Mouse (Mus musculus): Measurements from ENCODE around the gene Gsk3a.

The Gsk3a gene

DNA sequence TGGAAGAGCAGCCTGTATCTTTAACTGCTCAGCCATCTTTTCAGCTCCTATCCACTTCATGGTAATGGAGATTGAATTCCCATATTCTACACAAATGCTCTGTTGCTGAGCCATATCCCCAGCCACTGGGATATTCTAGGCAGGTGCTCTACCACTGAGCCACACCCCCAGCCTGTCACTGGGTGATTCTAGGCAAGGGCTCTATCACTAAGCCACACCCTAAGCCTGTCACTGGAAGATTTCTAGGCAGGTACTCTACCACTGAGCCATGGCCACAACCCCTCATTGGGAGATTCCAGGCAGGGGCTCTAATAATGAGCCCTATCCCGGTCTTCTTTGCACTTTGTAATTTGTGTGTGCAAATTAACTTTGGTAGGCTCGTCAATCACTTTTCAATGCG lies 42.5 kb downstream of the Gsk3a start:
- no peak for DNase-seq (ENCODE audit: extremely low spot score, low read depth, low spot score)

DNA sequence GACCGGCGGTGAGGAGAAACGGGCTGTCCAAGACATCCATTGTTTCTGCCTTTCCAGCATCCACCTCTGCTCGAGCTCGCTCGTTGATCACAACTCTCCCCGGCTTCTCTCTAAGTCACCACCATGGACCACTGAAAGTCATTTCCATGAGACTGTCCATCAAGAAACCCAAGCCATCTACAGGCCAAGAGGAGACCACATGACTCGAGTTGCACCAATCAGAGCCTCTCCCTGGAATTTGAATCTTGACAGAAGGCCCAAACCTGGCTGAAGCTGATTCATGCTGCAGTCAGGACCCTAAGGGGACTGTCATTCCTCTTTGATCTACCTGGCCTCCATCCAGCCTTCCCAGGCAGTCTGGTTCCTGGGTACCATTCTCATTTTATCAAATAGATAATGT lies 45.5 kb downstream of the Gsk3a start:
- DNase-seq (ENCODE audit: extremely low spot score, low read depth, low spot score): no peak

DNA sequence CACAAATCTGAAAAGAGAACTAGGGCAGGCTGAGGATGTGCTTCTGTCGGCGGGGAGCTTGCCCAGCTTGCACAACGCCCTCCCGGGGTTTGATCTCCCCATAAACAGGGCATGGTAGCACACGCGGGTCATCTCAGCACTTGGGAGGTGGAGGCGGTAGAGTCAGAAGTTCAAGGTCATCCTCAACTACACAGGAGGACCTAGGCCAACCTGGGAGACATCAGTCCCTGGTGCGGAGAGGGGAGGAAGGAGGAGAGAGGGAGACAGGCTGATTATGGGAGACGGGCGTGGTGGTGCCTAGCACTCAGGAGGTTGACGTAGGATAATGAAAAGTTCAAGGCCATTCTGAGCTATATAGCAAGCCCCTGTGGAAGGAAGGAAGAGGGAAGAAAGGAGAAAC lies 46.8 kb downstream of the Gsk3a start:
- DNase-seq (ENCODE audit: extremely low spot score, low read depth, low spot score): no peak

DNA sequence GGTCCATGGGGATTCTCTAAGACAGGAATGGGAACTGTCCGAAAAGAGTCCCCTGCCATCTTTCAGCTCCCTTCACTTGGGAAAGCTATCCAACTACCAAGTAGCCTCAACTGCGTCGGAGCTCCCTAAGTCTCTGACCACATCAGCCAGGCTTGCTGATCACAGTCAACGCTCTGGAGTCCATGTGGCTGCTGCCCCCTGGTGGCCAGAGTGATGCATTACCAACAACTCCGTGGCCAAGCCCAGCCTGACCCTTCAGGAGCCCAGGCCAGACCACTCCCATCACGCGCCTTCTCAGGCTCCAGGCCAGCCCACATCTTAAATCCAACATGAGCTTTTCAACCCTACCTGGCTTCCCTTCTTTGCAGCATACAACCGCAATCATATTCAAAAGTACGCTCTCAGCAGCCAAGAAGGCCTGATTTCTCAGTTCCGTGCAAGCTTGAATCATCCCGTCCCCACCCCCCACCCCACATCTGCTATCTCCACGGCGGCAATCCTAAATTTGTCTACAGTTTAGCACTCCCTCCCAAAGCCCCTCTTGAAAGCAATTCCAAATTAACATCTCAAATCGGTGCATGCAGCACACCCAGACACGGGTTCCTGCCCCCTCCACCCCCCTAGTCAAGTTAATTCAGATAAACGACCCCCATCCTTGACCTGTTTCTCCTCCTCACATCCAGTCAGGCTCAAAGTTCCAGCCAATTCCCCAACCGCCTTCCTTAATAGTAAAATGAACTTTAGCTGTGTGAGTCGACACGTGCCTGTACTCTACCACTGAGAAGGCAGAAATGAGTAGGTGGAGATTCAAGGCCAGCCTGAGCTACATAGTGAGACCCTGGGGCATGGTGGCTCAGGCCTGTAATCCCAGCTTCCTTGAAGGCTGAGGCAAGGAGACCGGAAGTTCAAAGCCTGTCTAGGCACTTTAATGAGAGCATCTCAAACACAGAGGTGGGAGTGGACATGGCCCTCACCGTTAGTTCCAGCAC lies 49.7 kb downstream of the Gsk3a start:
- DNase-seq (ENCODE audit: extremely low spot score, low read depth, low spot score): peak; percentile 75

DNA sequence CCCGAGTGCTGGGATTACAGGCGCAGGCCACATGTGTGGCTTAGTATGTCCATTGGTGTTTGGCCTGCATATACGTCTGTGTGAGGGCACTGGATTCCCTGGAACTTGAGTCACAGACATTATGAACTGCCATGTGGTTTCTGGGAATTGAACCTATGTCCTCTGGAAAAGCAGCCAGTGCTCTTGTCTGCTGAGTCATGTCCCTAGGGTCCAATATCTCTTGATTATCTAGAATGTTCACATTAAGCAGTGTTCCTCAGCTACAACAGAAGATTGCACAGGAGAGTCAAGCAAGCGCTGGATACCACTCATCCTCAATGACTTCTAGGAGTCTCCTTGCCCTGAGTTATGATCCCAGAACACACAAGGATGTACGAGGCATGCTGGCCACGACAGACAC lies 53.6 kb downstream of the Gsk3a start:
- no peak for DNase-seq (ENCODE audit: extremely low spot score, low read depth, low spot score)

DNA sequence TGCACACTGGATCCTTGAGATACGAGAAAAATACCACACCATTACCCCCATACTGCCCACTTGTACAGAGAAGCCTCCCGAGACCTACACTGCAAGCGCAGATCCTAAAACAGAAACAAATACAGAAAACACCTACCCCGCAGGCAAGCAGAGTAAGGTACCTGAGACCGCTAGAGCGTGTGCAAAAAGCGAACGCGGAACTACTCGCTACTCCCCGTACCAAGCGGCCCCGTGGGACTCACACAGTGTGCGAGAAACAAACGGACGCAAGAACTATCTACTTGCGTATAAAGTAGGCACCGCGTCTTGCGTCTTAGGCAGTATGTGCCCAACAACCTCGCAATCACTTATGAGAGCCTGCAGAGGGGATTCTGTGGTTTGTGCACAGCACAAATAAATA lies 55.8 kb downstream of the Gsk3a start:
- DNase-seq (ENCODE audit: extremely low spot score, low read depth, low spot score): no peak

DNA sequence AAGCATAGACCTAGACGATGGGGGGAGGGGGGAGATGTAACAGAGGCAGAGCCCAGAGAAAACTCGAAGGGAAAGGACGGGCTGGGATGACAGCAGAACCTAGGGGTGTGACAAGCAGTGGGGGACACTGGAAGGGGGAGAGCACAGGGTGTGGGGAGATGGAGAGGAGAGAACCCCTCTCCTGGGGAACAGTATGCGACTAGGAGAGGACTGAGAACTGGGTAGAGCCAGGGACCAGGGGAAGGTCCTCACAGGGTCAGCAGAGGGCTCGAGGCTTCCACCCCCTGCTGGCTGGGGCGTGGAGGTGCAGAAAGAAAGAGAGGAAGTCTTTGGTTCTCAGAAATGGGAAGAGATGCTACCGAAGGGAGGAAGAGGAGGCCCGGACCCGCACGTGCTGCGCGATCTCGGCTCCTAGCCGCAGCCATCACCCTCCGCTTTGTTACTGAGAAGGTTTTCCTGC lies 56.3 kb downstream of the Gsk3a start:
- no peak for DNase-seq (ENCODE audit: extremely low spot score, low read depth, low spot score)

DNA sequence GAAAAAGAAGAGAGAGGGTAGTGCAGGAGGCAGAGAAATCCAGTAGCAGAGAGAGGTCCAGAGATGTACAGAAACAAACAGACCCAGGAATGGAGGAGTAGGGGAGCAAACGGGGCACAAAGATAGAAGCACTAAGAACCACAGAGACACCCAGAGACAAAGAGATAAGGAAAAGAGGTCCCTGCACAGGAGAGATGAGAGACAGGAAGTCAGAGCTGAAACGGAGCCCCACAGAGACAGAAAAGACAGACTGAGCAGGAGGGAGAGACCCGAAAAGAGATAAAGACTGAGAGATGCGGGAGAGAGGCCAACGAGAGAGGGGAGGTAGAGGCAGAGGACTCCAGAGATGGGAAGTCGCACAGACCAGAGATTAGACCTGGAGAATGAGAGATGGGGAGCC lies 57.1 kb downstream of the Gsk3a start:
- DNase-seq (ENCODE audit: extremely low spot score, low read depth, low spot score): no peak

DNA sequence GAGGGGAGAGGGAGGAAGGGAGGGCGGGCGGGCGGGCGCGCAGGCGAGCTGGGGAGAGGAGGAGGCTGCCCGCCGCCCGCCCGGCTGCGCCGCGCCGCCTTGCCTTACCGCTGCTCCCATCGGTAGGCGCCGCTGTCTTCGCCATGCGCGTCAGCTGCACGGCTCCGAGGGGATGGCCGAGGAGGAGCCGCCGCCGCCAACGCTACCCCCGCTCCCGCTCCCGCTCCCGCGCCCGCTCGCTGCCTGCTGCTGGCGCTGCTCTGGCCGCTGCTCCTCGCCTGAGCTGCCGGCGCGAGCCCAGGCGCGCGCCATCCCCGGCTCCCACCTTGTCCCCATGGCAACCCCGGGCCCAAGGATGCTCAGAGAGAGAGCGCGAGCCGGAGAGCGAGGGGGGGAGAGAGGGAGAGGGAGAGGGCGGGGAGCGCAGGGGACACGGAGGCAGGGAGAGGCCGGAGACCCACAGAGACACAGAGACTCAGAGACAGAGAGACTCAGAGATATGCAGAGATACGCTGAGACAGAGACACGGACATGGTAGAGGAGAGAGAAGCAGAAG lies 58.0 kb downstream of the Gsk3a start, which contains the start of gene Pou2f2:
TSS of gene Pou2f2 (minus strand) at position 121 of the 556 bp plus-strand sequence.
- no peak for DNase-seq (ENCODE audit: extremely low spot score, low read depth, low spot score)

DNA sequence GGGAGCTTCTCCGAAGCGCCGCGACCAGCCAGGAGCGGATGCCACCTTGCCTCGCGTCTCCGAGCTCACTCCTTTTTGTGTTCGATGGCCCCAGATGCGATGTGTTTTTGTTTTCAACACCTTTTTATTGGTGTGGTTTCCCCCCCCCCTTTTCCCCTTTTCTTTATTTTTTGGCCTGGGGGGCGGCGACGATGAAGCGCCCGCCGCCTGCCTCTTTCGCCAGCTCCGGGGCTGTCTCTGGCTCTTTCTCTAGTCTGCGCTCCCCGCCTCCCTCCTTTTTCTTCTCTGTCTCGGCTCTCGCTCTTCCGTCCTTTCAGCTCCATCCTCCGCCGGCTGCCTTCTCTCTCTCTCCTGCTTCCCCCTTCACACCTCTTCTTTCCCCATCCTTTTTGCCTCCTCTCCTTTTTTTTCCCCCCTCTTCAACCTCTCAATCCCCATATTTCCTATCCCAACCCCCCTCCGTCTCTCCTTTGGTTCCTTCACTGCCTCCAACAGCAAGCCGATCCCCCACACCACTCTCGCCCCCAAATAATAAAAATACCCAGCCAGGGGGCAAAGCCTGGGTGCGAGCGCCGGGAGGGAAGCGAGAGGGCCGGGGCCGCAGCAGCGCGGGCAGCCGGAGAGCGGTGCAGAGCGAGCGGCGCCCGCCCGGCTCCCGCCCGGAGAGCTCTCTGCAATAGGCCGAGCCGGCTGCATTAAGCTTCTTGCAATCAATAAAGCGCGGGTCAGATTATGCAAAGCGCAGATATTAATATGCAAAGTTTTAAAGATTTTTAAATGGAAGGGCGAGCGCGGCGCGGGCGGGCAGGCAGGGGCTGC lies 58.7 kb downstream of the Gsk3a start:
- no peak for DNase-seq (ENCODE audit: extremely low spot score, low read depth, low spot score)

DNA sequence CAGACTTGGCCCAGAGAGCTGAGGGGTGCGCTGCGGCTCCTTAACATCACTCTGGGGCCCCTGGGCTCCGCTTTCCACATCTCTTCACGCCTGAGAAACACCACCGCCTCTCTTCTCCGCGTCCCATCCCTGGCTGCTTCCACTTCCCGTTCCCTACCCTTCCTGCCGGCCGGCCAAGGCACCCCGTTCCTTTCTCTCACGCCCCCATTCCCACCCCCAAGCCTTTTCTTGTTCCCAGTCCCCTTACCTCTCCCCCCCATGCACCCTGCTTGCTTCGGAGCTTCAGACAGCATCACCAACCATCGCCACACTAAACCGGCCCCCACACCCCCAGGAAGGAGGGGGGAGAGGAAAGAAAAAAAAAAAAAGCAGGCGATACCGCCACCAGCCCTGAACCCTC lies 59.3 kb downstream of the Gsk3a start:
- DNase-seq (ENCODE audit: extremely low spot score, low read depth, low spot score): no peak
